Mouse (Mus musculus): ENCODE measurements around the gene Htr1d.

DNA sequence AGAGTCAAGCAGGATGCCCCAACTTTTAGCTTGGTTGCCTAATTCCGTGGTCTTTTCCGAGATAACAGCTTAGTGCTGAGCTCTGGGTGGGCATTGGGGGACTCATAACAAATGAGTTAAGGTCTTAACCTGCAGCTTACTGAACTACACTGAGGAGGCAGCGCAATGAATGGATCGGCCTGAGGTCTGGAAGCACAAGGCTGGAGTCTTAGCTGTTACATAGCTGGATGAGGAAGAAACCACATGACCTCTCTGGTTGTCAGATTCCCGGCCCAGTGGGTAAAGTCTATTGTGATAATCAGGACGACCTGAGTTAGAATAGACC lies 38.4 kb downstream of the Htr1d start:
- TF ChIP-seq CTCF (IDR thresholded peaks at IDR 0.05; ENCODE audit: low read depth) = no peak
- no peak for TF ChIP-seq EP300 (IDR thresholded peaks at IDR 0.05; ENCODE audit: low read depth)

Data from liver, postnatal 0 days (tissue).